Mouse (Mus musculus) heart, embryonic 13.5 days (tissue): Measurements from ENCODE around the gene Prm3. TPM values are rescaled to one million over a fixed set of nuclear protein-coding genes. Genes with fewer than 3 reads are reported as not detected.
"Not testable (repeated sequence)": the region's sequence is repeated elsewhere in the genome, so short reads cannot be mapped to it uniquely, and the experiment has no call there.

Experiments used
- ATAC-seq: fragments of 200-750 bp; cut with Nextera tagmentation; 2 replicates; pipeline ENCODE4 v1.8.0; 2017; ENCODE audit warnings: moderate TSS enrichment; ENCODE audit not compliant: insufficient number of reproducible peaks, low FRiP score, low TSS enrichment; ENCODE audit errors: extremely low read depth
- H3K27ac ChIP-seq: fragments of 300-500 bp; sonication (generic); replicated peaks from 2 replicates; pipeline ENCODE4 v1.5.1; 2015; ENCODE audit warnings: moderate library complexity, mild to moderate bottlenecking, inconsistent platforms
- H3K27me3 ChIP-seq: fragments of 300-500 bp; sonication (generic); replicated peaks from 2 replicates; pipeline ENCODE4 v1.6.1; 2015; ENCODE audit warnings: mild to moderate bottlenecking, inconsistent platforms
- H3K36me3 ChIP-seq: fragments of 300-500 bp; sonication (generic); 2 replicates; pipeline ENCODE4 v1.6.1; 2015; ENCODE audit warnings: mild to moderate bottlenecking, inconsistent platforms
- H3K4me1 ChIP-seq: fragments of 300-500 bp; sonication (generic); 2 replicates; pipeline ENCODE4 v1.6.1; 2015; ENCODE audit warnings: inconsistent platforms
- H3K4me2 ChIP-seq: fragments of 300-500 bp; sonication (generic); 2 replicates; pipeline ENCODE4 v1.6.1; 2015; ENCODE audit warnings: inconsistent platforms, mild to moderate bottlenecking, moderate library complexity
- H3K4me3 ChIP-seq: fragments of 300-500 bp; sonication (generic); 2 replicates; pipeline ENCODE4 v1.5.1; 2015; ENCODE audit warnings: moderate library complexity, mild to moderate bottlenecking, inconsistent platforms
- H3K9ac ChIP-seq: fragments of 300-500 bp; sonication (generic); 2 replicates; pipeline ENCODE4 v1.6.1; 2015; ENCODE audit warnings: inconsistent platforms, mild to moderate bottlenecking, moderate library complexity
- H3K9me3 ChIP-seq: fragments of 300-500 bp; sonication (generic); 2 replicates; pipeline ENCODE4 v1.6.1; 2016; ENCODE audit warnings: inconsistent platforms
- WGBS: fragments of 180-500 bp; shearing (Covaris S2); methylation state at CpG from one replicate; pipeline ENCODE4 v1.1.7; 2015; ENCODE audit warnings: mixed read lengths; 5-methylcytosine and 5-hydroxymethylcytosine counted together
- polyA plus RNA-seq: library from polyadenylated mRNA; unstranded; fragments of >200 nt; fragmentation: Nextera tagmentation; extraction: Ambion mirVana; gene quantifications from 2 replicates; pipeline ENCODE4 v1.2.1, GENCODE M21; 2015

Prm3 gene
- polyA plus RNA-seq, 1 experiment from 2014 or later: not detected

GRCm38 (mm10) chr16:10825840-10826239, 35.1 kb upstream of the Prm3 start:
- Histone ChIP-seq H3K4me2 (no peak overlapping the region), H3K27ac (no peak overlapping the region), H3K4me1 (0 out of 2 replicates have a peak, but pooled peaks cover 3% of the 10 kb centered on the region), H3K9me3 (no peaks in the 10 kb centered on the region), H3K4me3 (no peak overlapping the region), H3K9ac (no peak overlapping the region), H3K36me3 (no peaks in the 10 kb centered on the region), H3K27me3 (no peaks in the 10 kb centered on the region)
- WGBS: 77% methylated on average over 4 of the region's 4 CpGs
- no peak for ATAC-seq

GRCm38 (mm10) chr16:10824536-10824935, 33.8 kb upstream of the Prm3 start:
- no peaks in the 10 kb centered on the region for H3K36me3 ChIP-seq
- no peaks in the 10 kb centered on the region for H3K9me3 ChIP-seq
- no peak overlapping the region for H3K4me2 ChIP-seq
- H3K4me3 ChIP-seq: no peak overlapping the region
- no peak for ATAC-seq
- WGBS: 76% methylated on average over 1 of the region's 1 CpGs
- no peak overlapping the region for H3K27ac ChIP-seq
- no peaks in the 10 kb centered on the region for H3K27me3 ChIP-seq
- H3K9ac ChIP-seq: no peak overlapping the region
- H3K4me1 ChIP-seq: peaks cover 15% of the 10 kb centered on the region

GRCm38 (mm10) chr16:10821387-10821786, 30.7 kb upstream of the Prm3 start:
- no peak overlapping the region for H3K4me2 ChIP-seq
- no peak overlapping the region for H3K9ac ChIP-seq
- peaks cover 28% of the 10 kb centered on the region for H3K4me1 ChIP-seq
- no peak overlapping the region for H3K4me3 ChIP-seq
- no peaks in the 10 kb centered on the region for H3K36me3 ChIP-seq
- 50% methylated on average over 4 of the region's 4 CpGs for WGBS
- H3K27me3 ChIP-seq: no peaks in the 10 kb centered on the region
- H3K27ac ChIP-seq: no peak overlapping the region
- H3K9me3 ChIP-seq: no peaks in the 10 kb centered on the region
- ATAC-seq: no peak

- H3K27me3 ChIP-seq: no peaks in the 10 kb centered on the region
- peak overlapping the region; percentile 43; the same call in 1 of the 2 replicates for H3K27ac ChIP-seq
- no peak for ATAC-seq
- no peak overlapping the region for H3K9ac ChIP-seq
- H3K36me3 ChIP-seq: no peaks in the 10 kb centered on the region
- 34% methylated on average over 3 of the region's 3 CpGs for WGBS
- H3K4me2 ChIP-seq: no peak overlapping the region
- no peaks in the 10 kb centered on the region for H3K9me3 ChIP-seq
- H3K4me1 ChIP-seq: peaks cover 30% of the 10 kb centered on the region
- H3K4me3 ChIP-seq: no peak overlapping the region
These were observed 29.3 kb upstream of the Prm3 start for GRCm38 (mm10) chr16:10819966-10820365.

- Histone ChIP-seq H3K27ac (no peak overlapping the region), H3K27me3 (no peaks in the 10 kb centered on the region), H3K36me3 (no peaks in the 10 kb centered on the region), H3K9me3 (no peaks in the 10 kb centered on the region), H3K9ac (no peak overlapping the region), H3K4me3 (no peak overlapping the region), H3K4me1 (peaks cover 38% of the 10 kb centered on the region), H3K4me2 (no peak overlapping the region)
- ATAC-seq: no peak
- 82% methylated on average over 4 of the region's 4 CpGs for WGBS
These were observed 27.9 kb upstream of the Prm3 start for GRCm38 (mm10) chr16:10818579-10819135.

GRCm38 (mm10) chr16:10814864-10815263, 24.1 kb upstream of the Prm3 start:
- H3K36me3 ChIP-seq: no peaks in the 10 kb centered on the region
- H3K4me3 ChIP-seq: no peak overlapping the region
- no peak for ATAC-seq
- no peak overlapping the region for H3K9ac ChIP-seq
- peaks cover 37% of the 10 kb centered on the region for H3K4me1 ChIP-seq
- no peak overlapping the region for H3K4me2 ChIP-seq
- peaks cover 5% of the 10 kb centered on the region; the same call in 1 of the 2 replicates for H3K27me3 ChIP-seq
- no peak overlapping the region for H3K27ac ChIP-seq
- H3K9me3 ChIP-seq: no peaks in the 10 kb centered on the region
- WGBS: 38% methylated on average over 4 of the region's 4 CpGs

- 75% methylated on average over 4 of the region's 4 CpGs for WGBS
- H3K4me1 ChIP-seq: peaks cover 30% of the 10 kb centered on the region
- H3K27me3 ChIP-seq: peaks cover 5% of the 10 kb centered on the region; the same call in 1 of the 2 replicates
- ATAC-seq: no peak
- no peaks in the 10 kb centered on the region for H3K36me3 ChIP-seq
- no peaks in the 10 kb centered on the region for H3K9me3 ChIP-seq
- no peak overlapping the region for H3K27ac ChIP-seq
- H3K4me2 ChIP-seq: no peak overlapping the region
- H3K4me3 ChIP-seq: no peak overlapping the region
- H3K9ac ChIP-seq: no peak overlapping the region
These were observed 23.0 kb upstream of the Prm3 start for GRCm38 (mm10) chr16:10813726-10814125.

GRCm38 (mm10) chr16:10812865-10813371, 22.2 kb upstream of the Prm3 start, which contains the start of gene Gm11172:
Gm11172 (plus strand) TSS chr16:10812915.
- H3K9ac ChIP-seq: no peak within 1 kb of the TSS
- peaks cover 5% of the 10 kb centered on the region; the same call in 1 of the 2 replicates for H3K27me3 ChIP-seq
- no peaks in the 10 kb centered on the region for H3K9me3 ChIP-seq
- H3K4me2 ChIP-seq: no peak within 1 kb of the TSS
- WGBS: 67% methylated on average over 2 of the region's 2 CpGs
- ATAC-seq: no peak
- H3K27ac ChIP-seq: no peak within 1 kb of the TSS
- H3K4me1 ChIP-seq: peaks cover 30% of the 10 kb centered on the region
- H3K36me3 ChIP-seq: no peaks in the 10 kb centered on the region
- H3K4me3 ChIP-seq: no peak within 1 kb of the TSS

- 76% methylated on average over 1 of the region's 1 CpGs for WGBS
- H3K9ac ChIP-seq: no peak overlapping the region
- H3K4me1 ChIP-seq: peaks cover 21% of the 10 kb centered on the region
- H3K9me3 ChIP-seq: no peaks in the 10 kb centered on the region
- no peaks in the 10 kb centered on the region for H3K36me3 ChIP-seq
- H3K27me3 ChIP-seq: peaks cover 8% of the 10 kb centered on the region
- no peak overlapping the region for H3K4me2 ChIP-seq
- no peak overlapping the region for H3K27ac ChIP-seq
- no peak for ATAC-seq
- no peak overlapping the region for H3K4me3 ChIP-seq
These were observed 19.7 kb upstream of the Prm3 start for GRCm38 (mm10) chr16:10810376-10810775.

GRCm38 (mm10) chr16:10805789-10806527, 15.2 kb upstream of the Prm3 start, which contains the start of gene Prm1:
Prm1 (minus strand) TSS chr16:10805839.
- Histone ChIP-seq H3K4me2 (no peak within 1 kb of the TSS), H3K4me3 (no peak within 1 kb of the TSS), H3K27ac (no peak within 1 kb of the TSS), H3K9me3 (no peaks in the 10 kb centered on the region), H3K27me3 (peaks cover 7% of the 10 kb centered on the region), H3K4me1 (peaks cover 2% of the 10 kb centered on the region), H3K9ac (no peak within 1 kb of the TSS), H3K36me3 (no peaks in the 10 kb centered on the region)
- ATAC-seq: no peak
- 71% methylated on average over 10 of the region's 10 CpGs for WGBS

GRCm38 (mm10) chr16:10802420-10802819, 11.7 kb upstream of the Prm3 start:
- 80% methylated on average over 3 of the region's 3 CpGs for WGBS
- H3K27ac ChIP-seq, ATAC-seq, H3K9ac ChIP-seq, H3K9me3 ChIP-seq, H3K36me3 ChIP-seq, H3K4me2 ChIP-seq, H3K27me3 ChIP-seq, H3K4me1 ChIP-seq, H3K4me3 ChIP-seq: not testable (repeated sequence)
